Mouse (Mus musculus) kidney, adult 18-20 months (tissue): ENCODE measurements at regions not wholly inside any gene's neighbourhood (a gene's known extent, or its start where the extent isn't known, plus 50 kb on each side); places are given as distances from the start of the nearest gene placed in this dataset.
A peak's percentile ranks its signal among the peaks of the same experiment; 100 is the strongest.
"Not testable (repeated sequence)": the region's sequence is repeated elsewhere in the genome, so short reads cannot be mapped to it uniquely, and the experiment has no call there.

Source experiments
- DNase-seq: peaks from one replicate; pipeline ENCODE4 v3.0.0; 2021

GRCm38 (mm10) chr1:117354624-117355023 lies 342.3 kb upstream of the Gm28363 start:
- DNase-seq, result no peak

GRCm38 (mm10) chr1:117356418-117357194 lies 340.3 kb upstream of the Gm28363 start:
- DNase-seq, result no peak

- no peak for DNase-seq
These were observed 332.9 kb upstream of the Gm28363 start for GRCm38 (mm10) chr1:117364066-117364465.

GRCm38 (mm10) chr1:117412349-117412748 lies 284.6 kb upstream of the Gm28363 start:
- peak; percentile 14 for DNase-seq

- no peak for DNase-seq
These were observed 239.2 kb upstream of the Gm28363 start for GRCm38 (mm10) chr1:117457736-117458135.

- DNase-seq, result not testable (repeated sequence)
These were observed 238.6 kb upstream of the Gm28363 start for GRCm38 (mm10) chr1:117458156-117458850.

- DNase-seq, result not testable (repeated sequence)
These were observed 237.8 kb upstream of the Gm28363 start for GRCm38 (mm10) chr1:117459126-117459525.

- peak; percentile 16 for DNase-seq
These were observed 206.8 kb upstream of the Gm28363 start for GRCm38 (mm10) chr1:117490176-117490575.

GRCm38 (mm10) chr1:117497003-117497402 lies 199.9 kb upstream of the Gm28363 start:
- no peak for DNase-seq

- DNase-seq, result peak; percentile 2
These were observed 177.4 kb upstream of the Gm28363 start for GRCm38 (mm10) chr1:117519498-117520032.
